Mouse (Mus musculus): ENCODE data around the gene Ciao2b. TPM values are rescaled to one million over a fixed set of nuclear protein-coding genes. Genes with fewer than 3 reads are reported as not detected.

Gene Ciao2b
- total and polyA plus RNA-seq, 3 experiments = 72.2 to 81.1 (median 76.4) TPM

DNA sequence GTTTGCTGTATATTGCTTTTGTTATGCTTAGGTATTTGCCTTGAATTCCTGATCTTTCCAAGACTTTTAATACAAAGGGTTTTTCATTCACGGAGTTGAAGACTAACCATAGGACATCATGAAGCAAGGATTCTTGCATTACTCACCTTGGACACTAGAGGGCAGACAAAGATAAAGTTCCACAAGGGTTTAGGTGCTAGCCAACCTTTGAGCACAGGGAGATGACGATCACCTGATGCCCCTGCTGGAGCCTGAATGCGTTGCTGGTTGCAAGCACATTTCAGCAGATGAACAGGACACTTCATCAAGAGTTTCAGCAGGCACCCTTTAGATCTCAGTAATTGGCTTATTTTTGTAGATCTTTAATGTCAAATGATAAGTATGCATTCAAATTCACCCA lies 13.2 kb upstream of the Ciao2b start:
- Histone ChIP-seq H3K4me1 (ENCODE audit: control insufficient read depth in 1 of 2, insufficient read depth in 2 of 2) (no peaks in the 10 kb centered on the region), H3K27ac (ENCODE audit: insufficient read depth, low read depth) (no peak overlapping the region), H3K36me3 (replicated peaks in 1 of 2; ENCODE audit: control insufficient read depth in 1 of 2, insufficient read depth in 1 of 2, low read length in 1 of 2) (no peaks in the 10 kb centered on the region), H3K27me3 (replicated peaks) (no peaks in the 10 kb centered on the region), H3K9ac (ENCODE audit: insufficient read depth, low read depth) (no peak overlapping the region), H3K4me2 (ENCODE audit: insufficient read depth, low read depth, poor library complexity, severe bottlenecking) (no peak overlapping the region), H3K4me3 (replicated peaks in 1 of 3; ENCODE audit: low read depth in 2 of 3, low read length in 2 of 3, poor library complexity in 1 of 3) (no peak overlapping the region), H3K79me2 (replicated peaks; ENCODE audit: control insufficient read depth, extremely low read depth, insufficient read depth, poor library complexity, severe bottlenecking) (no peaks in the 10 kb centered on the region), H3K9me3 (replicated peaks; ENCODE audit: low read length) (no peaks in the 10 kb centered on the region)
- DNase-seq (ENCODE audit: extremely low read depth) = peak; percentile 94
- TF ChIP-seq SMC3 (IDR thresholded peaks at IDR 0.05; ENCODE audit: low read depth, low read length) (peak; percentile 87), CTCF (conservative IDR thresholded peaks at IDR 0.05 in 1 of 2, IDR thresholded peaks at IDR 0.05 in 1 of 2; ENCODE audit: low read depth in 2 of 2, low read length in 2 of 2) (peak; percentile 94 to 99), GABPA (IDR thresholded peaks at IDR 0.05; ENCODE audit: insufficient replicate concordance, low read depth, low read length) (no peak), BHLHE40 (IDR thresholded peaks at IDR 0.05; ENCODE audit: low read depth, low read length) (no peak), ELF1 (IDR thresholded peaks at IDR 0.05; ENCODE audit: low read depth, low read length) (no peak), TCF12 (IDR thresholded peaks at IDR 0.05; ENCODE audit: low read depth, low read length) (no peak), RAD21 (IDR thresholded peaks at IDR 0.05; ENCODE audit: low read depth, low read length) (no peak; the same call in none of the 2 replicates), MAX (IDR thresholded peaks at IDR 0.05; ENCODE audit: low read length) (0 out of 2 replicates have a peak, but pooled peaks have one; percentile 40), MEF2A (IDR thresholded peaks at IDR 0.05; ENCODE audit: borderline replicate concordance, low read depth, low read length) (no peak), CHD2 (IDR thresholded peaks at IDR 0.05; ENCODE audit: low read length) (no peak), RCOR1 (conservative IDR thresholded peaks at IDR 0.05; ENCODE audit: low read depth, low read length) (no peak), ZC3H11A (IDR thresholded peaks at IDR 0.05; ENCODE audit: low read depth, low read length) (peak; percentile 68), MYC (IDR thresholded peaks at IDR 0.05; ENCODE audit: low read depth, low read length) (peak; percentile 69; the same call in 1 of the 2 replicates), SIN3A (IDR thresholded peaks at IDR 0.05; ENCODE audit: low read length) (no peak), NRF1 (IDR thresholded peaks at IDR 0.05; ENCODE audit: low read depth, low read length) (no peak), ZKSCAN1 (IDR thresholded peaks at IDR 0.05; ENCODE audit: borderline replicate concordance, low read depth, low read length) (no peak), NELFE (IDR thresholded peaks at IDR 0.05; ENCODE audit: low read depth, low read length) (peak; percentile 48; the same call in 1 of the 2 replicates), MAZ (IDR thresholded peaks at IDR 0.05; ENCODE audit: low read depth, low read length) (no peak), USF1 (IDR thresholded peaks at IDR 0.05; ENCODE audit: low read depth, low read length) (no peak; the same call in 1 of the 2 replicates), POLR2AphosphoS2 (IDR thresholded peaks at IDR 0.05; ENCODE audit: low read depth, low read length) (no peak), KAT2A (IDR thresholded peaks at IDR 0.05; ENCODE audit: insufficient replicate concordance, low read length) (no peak), ETS1 (conservative IDR thresholded peaks at IDR 0.05; ENCODE audit: low read depth, low read length) (no peak), E2F4 (IDR thresholded peaks at IDR 0.05; ENCODE audit: insufficient replicate concordance, low read depth, low read length) (no peak), UBTF (IDR thresholded peaks at IDR 0.05; ENCODE audit: low read depth, low read length) (no peak), IRF4 (IDR thresholded peaks at IDR 0.05; ENCODE audit: low read depth, low read length) (0 out of 2 replicates have a peak, but pooled peaks have one; percentile 16), USF2 (conservative IDR thresholded peaks at IDR 0.05; ENCODE audit: low read depth, low read length) (0 out of 2 replicates have a peak, but pooled peaks have one; percentile 21), ZMIZ1 (IDR thresholded peaks at IDR 0.05; ENCODE audit: low read depth, low read length) (no peak), MXI1 (IDR thresholded peaks at IDR 0.05; ENCODE audit: low read depth, low read length) (no peak), HCFC1 (IDR thresholded peaks at IDR 0.05; ENCODE audit: low read depth, low read length) (no peak; the same call in 1 of the 2 replicates), POLR2A (IDR thresholded peaks at IDR 0.05; ENCODE audit: low read depth, low read length) (no peak), MAFK (IDR thresholded peaks at IDR 0.05; ENCODE audit: insufficient replicate concordance, low read length) (no peak), PAX5 (IDR thresholded peaks at IDR 0.05; ENCODE audit: low read length) (no peak), TBP (conservative IDR thresholded peaks at IDR 0.05; ENCODE audit: low read depth, low read length) (no peak), JUND (conservative IDR thresholded peaks at IDR 0.05; ENCODE audit: low read depth, low read length) (peak; percentile 45), JUN (IDR thresholded peaks at IDR 0.05; ENCODE audit: insufficient read depth, low read depth, low read length) (no peak)
- dilution Hi-C loops (cut with MboI; ENCODE audit: extremely low pct_ligation_motif_present, extremely low pct_unique_long_range_greater_than_20kb, low sequenced_read_pairs) = no loop called here
- in situ Hi-C loops (cut with MboI; ENCODE audit: low pct_ligation_motif_present, low pct_unique_long_range_greater_than_20kb, low sequenced_read_pairs) = no loop called here

All from CH12.LX (cell line).